Mouse (Mus musculus) lung, embryonic 16.5 days (tissue): ENCODE data around the gene 4931429L15Rik. TPM values are rescaled to one million over a fixed set of nuclear protein-coding genes. Genes with fewer than 3 reads are reported as not detected.

ENCODE experiments used
- ATAC-seq: fragments of 200-750 bp; cut with Nextera tagmentation; 2 replicates; pipeline ENCODE4 v1.8.0; 2017; ENCODE audit warnings: low read depth, mild to moderate bottlenecking, moderate library complexity
- H3K27ac ChIP-seq: fragments of 300-500 bp; sonication (generic); 2 replicates; pipeline ENCODE4 v1.5.1; 2014; ENCODE audit warnings: mild to moderate bottlenecking, control low read depth, low read length
- H3K27me3 ChIP-seq: fragments of 300-500 bp; sonication (generic); 2 replicates; pipeline ENCODE4 v1.6.1; 2014; ENCODE audit warnings: low read depth, low read length, mixed read lengths; ENCODE audit not compliant: control insufficient read depth, insufficient read depth
- H3K36me3 ChIP-seq: fragments of 300-500 bp; sonication (generic); 2 replicates; pipeline ENCODE4 v1.6.1; 2014; ENCODE audit warnings: low read length; ENCODE audit not compliant: control insufficient read depth, insufficient read depth
- H3K4me1 ChIP-seq: fragments of 300-500 bp; sonication (generic); replicated peaks from 2 replicates; pipeline ENCODE4 v1.6.1; 2014; ENCODE audit warnings: low read length, mixed read lengths; ENCODE audit not compliant: control insufficient read depth, insufficient read depth
- H3K4me2 ChIP-seq: fragments of 300-500 bp; sonication (generic); 2 replicates; pipeline ENCODE4 v1.6.1; 2014; ENCODE audit warnings: low read depth, low read length, control low read depth
- H3K4me3 ChIP-seq: fragments of 300-500 bp; sonication (generic); 2 replicates; pipeline ENCODE4 v1.5.1; 2014; ENCODE audit warnings: mild to moderate bottlenecking, low read length, control low read depth
- H3K9ac ChIP-seq: fragments of 300-500 bp; sonication (generic); 2 replicates; pipeline ENCODE4 v1.6.1; 2014; ENCODE audit warnings: low read length, control low read depth
- H3K9me3 ChIP-seq: fragments of 300-500 bp; sonication (generic); 2 replicates; pipeline ENCODE4 v1.6.1; 2016; ENCODE audit warnings: low read length; ENCODE audit not compliant: control insufficient read depth
- WGBS: fragments of 180-500 bp; shearing (Covaris S2); extraction: QIAGEN DNeasy Blood & Tissue Kit; methylation state at CpG from one replicate; pipeline ENCODE4 v1.1.7; 2014; 5-methylcytosine and 5-hydroxymethylcytosine counted together
- polyA plus RNA-seq: library from polyadenylated mRNA; unstranded; fragments of >200 nt; fragmentation: Nextera tagmentation; extraction: Ambion mirVana; gene quantifications from 2 replicates; pipeline ENCODE4 v1.2.1, GENCODE M21; 2015

Gene 4931429L15Rik
- polyA plus RNA-seq, 1 experiment from 2014 or later: not detected

GRCm38 (mm10) chr9:46316388-46316787, 3.4 kb downstream of the 4931429L15Rik start:
- no peak overlapping the region for H3K4me2 ChIP-seq
- no peaks in the 10 kb centered on the region for H3K36me3 ChIP-seq
- H3K9me3 ChIP-seq: no peaks in the 10 kb centered on the region
- no peak overlapping the region for H3K9ac ChIP-seq
- ATAC-seq: no peak
- H3K4me3 ChIP-seq: no peak overlapping the region
- H3K27me3 ChIP-seq: no peaks in the 10 kb centered on the region
- H3K27ac ChIP-seq: no peak overlapping the region
- 39% methylated on average over 5 of the region's 5 CpGs for WGBS
- no peaks in the 10 kb centered on the region for H3K4me1 ChIP-seq

GRCm38 (mm10) chr9:46315807-46316365, 3.9 kb downstream of the 4931429L15Rik start:
- Histone ChIP-seq H3K9ac (no peak overlapping the region), H3K4me1 (no peaks in the 10 kb centered on the region), H3K4me3 (no peak overlapping the region), H3K4me2 (no peak overlapping the region), H3K27me3 (no peaks in the 10 kb centered on the region), H3K9me3 (no peaks in the 10 kb centered on the region), H3K27ac (no peak overlapping the region), H3K36me3 (no peaks in the 10 kb centered on the region)
- 56% methylated on average over 11 of the region's 11 CpGs for whole genome bisulfite sequencing
- ATAC-seq: no peak

- no peaks in the 10 kb centered on the region for H3K9me3 ChIP-seq
- no peak overlapping the region for H3K4me3 ChIP-seq
- WGBS: 41% methylated on average over 2 of the region's 2 CpGs
- no peak for ATAC-seq
- H3K27me3 ChIP-seq: no peaks in the 10 kb centered on the region
- H3K27ac ChIP-seq: no peak overlapping the region
- H3K9ac ChIP-seq: no peak overlapping the region
- H3K4me1 ChIP-seq: no peaks in the 10 kb centered on the region
- H3K36me3 ChIP-seq: no peaks in the 10 kb centered on the region
- no peak overlapping the region for H3K4me2 ChIP-seq
Measured at GRCm38 (mm10) chr9:46314921-46315320, 4.9 kb downstream of the 4931429L15Rik start.

GRCm38 (mm10) chr9:46314507-46314906, 5.3 kb downstream of the 4931429L15Rik start:
- ATAC-seq: peak; percentile 54
- WGBS: 8% methylated on average over 4 of the region's 4 CpGs

GRCm38 (mm10) chr9:46309121-46309520, 10.7 kb downstream of the 4931429L15Rik start:
- WGBS: 11% methylated on average over 7 of the region's 7 CpGs
- Histone ChIP-seq H3K36me3 (no peaks in the 10 kb centered on the region), H3K27me3 (no peaks in the 10 kb centered on the region), H3K4me3 (no peak overlapping the region), H3K9me3 (no peaks in the 10 kb centered on the region), H3K4me2 (no peak overlapping the region), H3K9ac (no peak overlapping the region), H3K27ac (no peak overlapping the region), H3K4me1 (no peaks in the 10 kb centered on the region)
- no peak for ATAC-seq

More at GRCm38 (mm10) chr9:46314507-46314906, 5.3 kb downstream of the 4931429L15Rik start:
- Histone ChIP-seq H3K36me3 (no peaks in the 10 kb centered on the region), H3K9me3 (no peaks in the 10 kb centered on the region), H3K9ac (no peak overlapping the region), H3K4me3 (no peak overlapping the region), H3K4me1 (no peaks in the 10 kb centered on the region), H3K4me2 (no peak overlapping the region), H3K27me3 (no peaks in the 10 kb centered on the region), H3K27ac (no peak overlapping the region)

- 13% methylated on average over 2 of the region's 2 CpGs for WGBS
- Histone ChIP-seq H3K36me3 (peaks cover 13% of the 10 kb centered on the region; the same call in 1 of the 2 replicates), H3K27me3 (no peaks in the 10 kb centered on the region), H3K9ac (no peak overlapping the region), H3K4me1 (no peaks in the 10 kb centered on the region), H3K27ac (no peak overlapping the region), H3K4me2 (no peak overlapping the region), H3K4me3 (no peak overlapping the region), H3K9me3 (no peaks in the 10 kb centered on the region)
- peak; percentile 61; the same call in 1 of the 2 replicates for ATAC-seq
Measured at GRCm38 (mm10) chr9:46302142-46302541, 17.6 kb downstream of the 4931429L15Rik start.

GRCm38 (mm10) chr9:46298381-46298780, 21.4 kb downstream of the 4931429L15Rik start:
- no peak overlapping the region for H3K27ac ChIP-seq
- no peaks in the 10 kb centered on the region for H3K27me3 ChIP-seq
- no peaks in the 10 kb centered on the region for H3K4me1 ChIP-seq
- no peak overlapping the region for H3K4me3 ChIP-seq
- H3K9me3 ChIP-seq: no peaks in the 10 kb centered on the region
- ATAC-seq: no peak
- H3K36me3 ChIP-seq: peaks cover 26% of the 10 kb centered on the region; the same call in 1 of the 2 replicates
- no peak overlapping the region for H3K4me2 ChIP-seq
- 81% methylated on average over 4 of the region's 4 CpGs for WGBS
- H3K9ac ChIP-seq: no peak overlapping the region

- peak within 1 kb of the TSS; percentile 89 for H3K27ac ChIP-seq
- under 1% methylated on average over 55 of the region's 55 CpGs for WGBS
- peaks cover 25% of the 10 kb centered on the region for H3K36me3 ChIP-seq
- peak within 1 kb of the TSS; percentile 71 for H3K4me2 ChIP-seq
- no peaks in the 10 kb centered on the region for H3K27me3 ChIP-seq
- peaks cover 11% of the 10 kb centered on the region for H3K4me1 ChIP-seq
- peak within 1 kb of the TSS; percentile 92 for H3K9ac ChIP-seq
- peak; percentile 96 for ATAC-seq
- H3K4me3 ChIP-seq: peak within 1 kb of the TSS; percentile 83
- no peaks in the 10 kb centered on the region for H3K9me3 ChIP-seq
Measured at GRCm38 (mm10) chr9:46282631-46283436, 37.0 kb downstream of the 4931429L15Rik start, which contains the start of gene Bud13. TSS of gene Bud13 (plus strand) at chr9:46283008.

GRCm38 (mm10) chr9:46274494-46274893, 45.3 kb downstream of the 4931429L15Rik start:
- Histone ChIP-seq H3K4me2 (no peak overlapping the region), H3K27ac (no peak overlapping the region), H3K27me3 (peaks cover 9% of the 10 kb centered on the region), H3K4me3 (no peak overlapping the region), H3K9me3 (no peaks in the 10 kb centered on the region), H3K9ac (no peak overlapping the region), H3K4me1 (peaks cover 6% of the 10 kb centered on the region), H3K36me3 (peaks cover 26% of the 10 kb centered on the region)
- 78% methylated on average over 9 of the region's 9 CpGs for WGBS
- no peak for ATAC-seq
